Mouse (Mus musculus) MEL (cell line): ENCODE data around the gene Lims1.

ENCODE experiments used
- CHD2 ChIP-seq: IDR thresholded peaks from 2 replicates; pipeline ENCODE4 v1.6.1; 2011; ENCODE audit warnings: low read length, improper control_type of control experiment
- MAX ChIP-seq: IDR thresholded peaks from 2 replicates; pipeline ENCODE4 v1.6.1; 2011; ENCODE audit warnings: low read length, improper control_type of control experiment
- POLR2A ChIP-seq, 2 experiments: IDR thresholded peaks; 2 replicates each; pipeline ENCODE4 v1.6.1; 2011 to 2012; ENCODE audit warnings: low read length in 2 of 2, mild to moderate bottlenecking in 2 of 2, control low read depth in 1 of 2, improper control_type of control experiment in 1 of 2, low read depth in 1 of 2, moderate library complexity in 1 of 2; ENCODE audit not compliant: control insufficient read depth in 1 of 2, insufficient read depth in 1 of 2, poor library complexity in 1 of 2
- USF1 ChIP-seq: IDR thresholded peaks from 2 replicates; pipeline ENCODE4 v1.6.1; 2014; ENCODE audit warnings: low read depth, mild to moderate bottlenecking, inconsistent platforms, low read length, improper control_type of control experiment, moderate library complexity

GRCm38 (mm10) chr10:58373829-58374228 lies 50.6 kb downstream of the Lims1 start:
- no peak for TF ChIP-seq USF1
- no peak for TF ChIP-seq POLR2A (IDR thresholded peaks at IDR 0.05; ENCODE audit: control insufficient read depth in 1 of 2, insufficient read depth in 1 of 2, low read depth in 1 of 2, low read length in 2 of 2, poor library complexity in 1 of 2)
- no peak for TF ChIP-seq MAX
- no peak for TF ChIP-seq CHD2
